Mouse (Mus musculus): ENCODE results near the gene Mrvi1.

- TF ChIP-seq CTCF (conservative IDR thresholded peaks at IDR 0.05; ENCODE audit: low read length), result no peak
- no peak for TF ChIP-seq NANOG (IDR thresholded peaks at IDR 0.05; ENCODE audit: borderline replicate concordance, low read length)
Measured at GRCm38 (mm10) chr7:110913754-110914153, 68.5 kb downstream of the Mrvi1 start.

Measured in E14TG2a.4 (cell line).